Mouse (Mus musculus) heart, adult 2 months (tissue): ENCODE data around the gene Plch2. TPM values are rescaled to one million over a fixed set of nuclear protein-coding genes. Genes with fewer than 3 reads are reported as not detected.

Experiments used
- DNase-seq, 2 experiments: peaks; one replicate each; pipeline ENCODE4 v3.0.0; 2021
- H3K27ac ChIP-seq: fragments of 200-600 bp; 2 replicates; pipeline ENCODE4 v1.8.1; 2022
- H3K27me3 ChIP-seq: fragments of 200-500 bp; 2 replicates; pipeline ENCODE4 v1.6.1; 2012; ENCODE audit warnings: mild to moderate bottlenecking, low read length, inconsistent platforms, mixed read lengths; ENCODE audit not compliant: control insufficient read depth, insufficient read depth
- H3K36me3 ChIP-seq: fragments of 200-500 bp; 2 replicates; pipeline ENCODE4 v1.6.1; 2012; ENCODE audit warnings: low read length, inconsistent platforms; ENCODE audit not compliant: control insufficient read depth, insufficient read depth
- H3K4me1 ChIP-seq: fragments of 200-500 bp; 2 replicates; pipeline ENCODE4 v1.6.1; 2011; ENCODE audit warnings: low read length; ENCODE audit not compliant: control insufficient read depth, insufficient read depth
- H3K4me3 ChIP-seq: fragments of 200-600 bp; 2 replicates; pipeline ENCODE4 v1.8.1; 2022
- H3K79me2 ChIP-seq: fragments of 200-500 bp; replicated peaks from 2 replicates; pipeline ENCODE4 v1.6.1; 2012; ENCODE audit warnings: mild to moderate bottlenecking, inconsistent platforms, low read length, moderate library complexity, mixed read lengths; ENCODE audit not compliant: control insufficient read depth, insufficient read depth
- H3K9ac ChIP-seq: fragments of 200-500 bp; 2 replicates; pipeline ENCODE4 v1.6.1; 2012; ENCODE audit warnings: low read depth, mild to moderate bottlenecking, control low read depth, inconsistent platforms, low read length, mixed read lengths
- CTCF ChIP-seq: fragments of 200-600 bp; IDR thresholded peaks from 2 replicates; pipeline ENCODE4 v1.8.1; 2022; ENCODE audit warnings: antibody characterized with exemption, mild to moderate bottlenecking, moderate library complexity
- EP300 ChIP-seq: fragments of 200-500 bp; IDR thresholded peaks from 2 replicates; pipeline ENCODE4 v1.6.1; 2011; ENCODE audit warnings: low read depth, low read length, control low read depth; ENCODE audit not compliant: insufficient read depth
- POLR2A ChIP-seq: fragments of 200-500 bp; IDR thresholded peaks from 2 replicates; pipeline ENCODE4 v1.6.1; 2011; ENCODE audit warnings: mild to moderate bottlenecking, low read depth, low read length, control low read depth; ENCODE audit not compliant: insufficient read depth
- WGBS: fragments of 180-500 bp; shearing (Covaris S2); methylation state at CpG from one replicate; pipeline ENCODE4 v1.1.7; 2018; 5-methylcytosine and 5-hydroxymethylcytosine counted together
- intact Hi-C: fragments of 180-260 bp; cut with DNase I; formaldehyde crosslinking; loops from one replicate; pipeline ENCODE4 v1.15.1; 2025
- polyA plus RNA-seq: library from polyadenylated mRNA; depleted of rRNA; stranded (reverse); fragments of >200 nt; gene quantifications from 2 replicates; pipeline ENCODE4 v1.2.3, GENCODE M21; 2012
- total RNA-seq, 2 experiments: library from RNA; stranded (reverse); gene quantifications; 2 replicates each; pipeline ENCODE4 v1.2.3; 2021

The Plch2 gene
- total and polyA plus RNA-seq, 3 experiments = 1.1 TPM; not detected in 2

- no peaks in the 10 kb centered on the region for H3K4me1 ChIP-seq
- H3K36me3 ChIP-seq = no peaks in the 10 kb centered on the region
- no peak overlapping the region for H3K27ac ChIP-seq
- DNase-seq = no peak
- TF ChIP-seq EP300 = no peak
- TF ChIP-seq POLR2A = no peak
- no peak for TF ChIP-seq CTCF
- H3K9ac ChIP-seq = no peak overlapping the region
- no peaks in the 10 kb centered on the region for H3K79me2 ChIP-seq
- H3K4me3 ChIP-seq = no peak overlapping the region
- H3K27me3 ChIP-seq = no peaks in the 10 kb centered on the region
- WGBS = 52% methylated on average over 10 of the region's 10 CpGs
- intact Hi-C loops = no loop called here
These were observed 1.7 kb upstream of the Plch2 start for GRCm38 (mm10) chr4:155058325-155058724.

GRCm38 (mm10) chr4:155050116-155050515, 6.5 kb downstream of the Plch2 start:
- Histone ChIP-seq H3K27ac (no peak overlapping the region), H3K79me2 (no peaks in the 10 kb centered on the region), H3K4me3 (no peak overlapping the region), H3K27me3 (no peaks in the 10 kb centered on the region), H3K9ac (no peak overlapping the region), H3K4me1 (no peaks in the 10 kb centered on the region), H3K36me3 (no peaks in the 10 kb centered on the region)
- 77% methylated on average over 7 of the region's 7 CpGs for WGBS
- intact Hi-C loops = no loop called here
- TF ChIP-seq EP300 = no peak
- no peak for TF ChIP-seq POLR2A
- no peak for TF ChIP-seq CTCF
- DNase-seq = no peak

- H3K27me3 ChIP-seq = peaks cover 6% of the 10 kb centered on the region
- no peaks in the 10 kb centered on the region for H3K4me1 ChIP-seq
- no peaks in the 10 kb centered on the region for H3K36me3 ChIP-seq
- intact Hi-C loops = no loop called here
- TF ChIP-seq EP300 (no peak), POLR2A (no peak), CTCF (no peak)
- 69% methylated on average over 14 of the region's 14 CpGs for WGBS
- no peaks in the 10 kb centered on the region for H3K79me2 ChIP-seq
- H3K27ac ChIP-seq = no peak overlapping the region
- no peak overlapping the region for H3K4me3 ChIP-seq
- H3K9ac ChIP-seq = no peak overlapping the region
- DNase-seq = no peak
These were observed 9.9 kb downstream of the Plch2 start for GRCm38 (mm10) chr4:155046636-155047035.

- intact Hi-C loops = no loop called here
- peaks cover 6% of the 10 kb centered on the region for H3K27me3 ChIP-seq
- WGBS = 3% methylated on average over 25 of the region's 25 CpGs
- no peak for DNase-seq
- H3K36me3 ChIP-seq = no peaks in the 10 kb centered on the region
- H3K27ac ChIP-seq = no peak overlapping the region
- no peak overlapping the region for H3K9ac ChIP-seq
- TF ChIP-seq POLR2A (no peak), EP300 (no peak)
- H3K4me1 ChIP-seq = no peaks in the 10 kb centered on the region
- H3K4me3 ChIP-seq = no peak overlapping the region
- H3K79me2 ChIP-seq = no peaks in the 10 kb centered on the region
These were observed 13.3 kb downstream of the Plch2 start for GRCm38 (mm10) chr4:155043289-155043625.

DNA sequence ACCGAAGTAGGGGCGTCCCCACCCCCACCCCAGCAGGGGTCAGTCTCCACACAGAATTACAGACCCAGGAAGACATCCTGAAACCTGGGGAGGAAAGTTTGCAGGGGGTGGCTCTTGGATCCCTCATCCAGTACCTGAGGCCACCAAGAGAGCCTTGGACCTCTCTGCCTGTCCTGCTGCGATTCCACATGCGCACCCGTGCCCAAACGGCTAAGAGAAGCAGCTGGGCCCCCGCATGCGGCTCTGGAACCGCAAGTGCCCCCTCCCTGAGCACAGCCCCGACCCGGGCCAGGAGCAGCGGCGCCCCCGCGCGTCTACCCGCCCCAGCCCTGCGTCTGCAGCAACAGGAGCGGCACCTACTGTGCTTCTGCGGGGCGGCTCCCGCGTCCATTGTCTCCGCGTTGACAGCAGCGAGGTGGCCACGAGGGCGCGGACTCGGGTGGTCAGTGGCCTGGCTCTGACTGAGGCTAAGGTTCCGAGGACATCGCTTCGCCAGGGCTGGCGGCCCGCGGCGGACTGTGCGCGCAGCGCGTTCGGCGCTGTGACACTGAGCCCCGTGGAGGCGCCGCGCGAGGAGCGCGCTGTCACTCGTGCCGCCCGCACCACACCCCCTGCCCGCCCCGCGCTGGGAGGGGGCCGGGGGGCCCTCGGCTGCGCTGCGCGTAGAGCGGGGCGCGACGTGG, 13.8 kb downstream of the Plch2 start:
- Histone ChIP-seq H3K36me3 (no peaks in the 10 kb centered on the region), H3K27me3 (peaks cover 6% of the 10 kb centered on the region), H3K4me3 (no peak overlapping the region), H3K27ac (no peak overlapping the region), H3K4me1 (no peaks in the 10 kb centered on the region), H3K79me2 (no peaks in the 10 kb centered on the region), H3K9ac (no peak overlapping the region)
- 3% methylated on average over 64 of the region's 65 CpGs for WGBS
- TF ChIP-seq CTCF (no peak), POLR2A (no peak), EP300 (no peak)
- no peak for DNase-seq
- intact Hi-C loops = no loop called here

GRCm38 (mm10) chr4:155040696-155041095, 15.9 kb downstream of the Plch2 start:
- TF ChIP-seq CTCF (no peak), POLR2A (no peak), EP300 (no peak)
- no peak for DNase-seq
- H3K79me2 ChIP-seq = no peaks in the 10 kb centered on the region
- H3K27me3 ChIP-seq = peaks cover 6% of the 10 kb centered on the region
- H3K36me3 ChIP-seq = no peaks in the 10 kb centered on the region
- intact Hi-C loops = no loop called here
- 57% methylated on average over 6 of the region's 6 CpGs for WGBS
- H3K9ac ChIP-seq = no peak overlapping the region
- no peak overlapping the region for H3K27ac ChIP-seq
- H3K4me3 ChIP-seq = no peak overlapping the region
- no peaks in the 10 kb centered on the region for H3K4me1 ChIP-seq
